Mouse (Mus musculus) forebrain, embryonic 15.5 days (tissue): ENCODE measurements around the gene Cbx6. TPM values are rescaled to one million over a fixed set of nuclear protein-coding genes. Genes with fewer than 3 reads are reported as not detected.

Source experiments
- ATAC-seq: fragments of 200-750 bp; cut with Nextera tagmentation; replicated peaks from 2 replicates; pipeline ENCODE4 v1.8.0; 2017; ENCODE audit warnings: mild to moderate bottlenecking, moderate TSS enrichment, moderate library complexity
- H3K27ac ChIP-seq: fragments of 300-500 bp; sonication (generic); replicated peaks from 2 replicates; pipeline ENCODE4 v1.5.1; 2015; ENCODE audit warnings: mild to moderate bottlenecking, inconsistent platforms
- H3K27me3 ChIP-seq: fragments of 300-500 bp; sonication (generic); 2 replicates; pipeline ENCODE4 v1.6.1; 2015; ENCODE audit warnings: inconsistent platforms
- H3K36me3 ChIP-seq: fragments of 300-500 bp; sonication (generic); 2 replicates; pipeline ENCODE4 v1.6.1; 2015; ENCODE audit warnings: mild to moderate bottlenecking, inconsistent platforms
- H3K4me1 ChIP-seq: fragments of 300-500 bp; sonication (generic); 2 replicates; pipeline ENCODE4 v1.6.1; 2015; ENCODE audit warnings: inconsistent platforms
- H3K4me2 ChIP-seq: fragments of 300-500 bp; sonication (generic); replicated peaks from 2 replicates; pipeline ENCODE4 v1.6.1; 2015; ENCODE audit warnings: mild to moderate bottlenecking, inconsistent platforms
- H3K4me3 ChIP-seq: fragments of 300-500 bp; sonication (generic); 2 replicates; pipeline ENCODE4 v1.5.1; 2015; ENCODE audit warnings: mild to moderate bottlenecking, inconsistent platforms
- H3K9ac ChIP-seq: fragments of 300-500 bp; sonication (generic); replicated peaks from 2 replicates; pipeline ENCODE4 v1.6.1; 2015; ENCODE audit warnings: mild to moderate bottlenecking, inconsistent platforms
- H3K9me3 ChIP-seq: fragments of 300-500 bp; sonication (generic); 2 replicates; pipeline ENCODE4 v1.6.1; 2016; ENCODE audit warnings: inconsistent platforms
- WGBS: fragments of 180-500 bp; shearing (Covaris S2); methylation state at CpG from one replicate; pipeline ENCODE4 v1.1.7; 2015; ENCODE audit warnings: mixed read lengths; 5-methylcytosine and 5-hydroxymethylcytosine counted together
- polyA plus RNA-seq: library from polyadenylated mRNA; unstranded; fragments of >200 nt; fragmentation: Nextera tagmentation; extraction: Ambion mirVana; gene quantifications from 2 replicates; pipeline ENCODE4 v1.2.1, GENCODE M21; 2015

Cbx6 gene
- polyA plus RNA-seq, 1 experiment from 2014 or later: 52.7 TPM

DNA sequence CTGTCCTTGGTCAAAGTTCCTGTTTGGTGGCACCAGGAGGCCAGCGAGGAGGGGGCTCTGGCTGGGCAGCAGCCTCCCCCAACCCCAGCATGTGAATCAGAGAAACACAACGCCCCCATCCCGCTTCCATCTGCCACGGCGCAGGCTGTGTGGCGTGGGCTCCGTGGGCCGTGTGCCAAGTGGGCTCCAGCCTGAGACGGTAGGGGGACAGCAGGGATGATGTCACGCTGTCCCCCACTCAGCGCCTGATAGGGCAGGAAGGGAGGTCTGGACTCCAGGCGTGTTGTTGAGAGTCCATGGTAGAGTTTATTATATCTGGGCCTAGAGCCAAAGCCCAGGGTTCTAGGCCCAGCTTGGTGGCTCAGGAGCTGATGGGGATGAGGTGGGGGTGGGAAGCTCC is 38.2 kb downstream of the Cbx6 start:
- H3K9ac ChIP-seq: no peak overlapping the region
- no peaks in the 10 kb centered on the region for H3K36me3 ChIP-seq
- ATAC-seq: no peak
- 76% methylated on average over 12 of the region's 12 CpGs for WGBS
- H3K27me3 ChIP-seq: no peaks in the 10 kb centered on the region
- peaks cover 3% of the 10 kb centered on the region; the same call in 1 of the 2 replicates for H3K4me1 ChIP-seq
- no peak overlapping the region for H3K4me3 ChIP-seq
- no peaks in the 10 kb centered on the region for H3K9me3 ChIP-seq
- H3K4me2 ChIP-seq: no peak overlapping the region
- H3K27ac ChIP-seq: no peak overlapping the region

DNA sequence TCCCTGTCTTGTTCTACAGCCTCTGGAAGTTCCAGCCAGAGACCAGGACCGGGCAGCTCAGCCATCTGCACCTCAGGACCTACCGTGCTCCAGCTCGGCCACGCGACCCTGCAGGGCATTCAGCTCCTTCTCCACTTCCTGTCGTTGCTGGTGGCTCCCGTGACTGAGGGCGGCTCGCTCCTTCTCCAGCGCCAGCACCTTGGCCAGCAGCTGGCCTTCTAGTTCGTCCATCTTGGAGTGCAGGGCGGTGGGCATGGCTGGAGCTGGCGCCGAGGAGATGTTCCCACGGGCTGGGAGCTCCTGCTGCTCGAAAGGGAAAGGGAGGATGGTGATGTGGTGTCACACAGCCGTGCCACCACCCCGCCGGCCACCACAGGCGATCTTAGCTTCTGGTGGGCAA is 40.3 kb downstream of the Cbx6 start:
- Histone ChIP-seq H3K27ac (no peak overlapping the region), H3K4me3 (no peak overlapping the region), H3K9me3 (no peaks in the 10 kb centered on the region), H3K9ac (no peak overlapping the region), H3K4me2 (no peak overlapping the region), H3K4me1 (peaks cover 3% of the 10 kb centered on the region; the same call in 1 of the 2 replicates), H3K27me3 (no peaks in the 10 kb centered on the region), H3K36me3 (no peaks in the 10 kb centered on the region)
- ATAC-seq: no peak
- 41% methylated on average over 20 of the region's 20 CpGs for WGBS

DNA sequence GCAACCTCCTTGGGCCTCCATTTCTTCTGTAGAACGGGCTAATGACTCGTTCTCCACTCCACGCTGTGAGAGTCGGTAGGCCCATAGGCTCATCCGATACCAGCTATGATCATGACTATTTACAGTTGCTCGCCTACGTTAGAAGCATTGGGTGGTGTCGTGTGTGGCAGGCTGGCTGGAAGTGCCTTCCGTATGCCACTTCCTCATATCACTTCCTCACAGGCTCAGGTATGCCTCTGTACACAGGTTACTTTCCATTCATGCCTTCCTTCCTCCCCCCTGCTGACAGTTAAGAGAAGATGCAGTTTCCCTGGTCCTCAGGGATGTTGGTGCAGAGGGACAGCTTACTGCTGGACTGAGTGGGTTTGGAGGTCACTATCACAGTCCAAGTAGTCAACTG is 41.4 kb downstream of the Cbx6 start:
- H3K27ac ChIP-seq: no peak overlapping the region
- H3K27me3 ChIP-seq: no peaks in the 10 kb centered on the region
- no peak for ATAC-seq
- H3K4me2 ChIP-seq: no peak overlapping the region
- H3K4me1 ChIP-seq: peaks cover 3% of the 10 kb centered on the region; the same call in 1 of the 2 replicates
- H3K4me3 ChIP-seq: no peak overlapping the region
- no peaks in the 10 kb centered on the region for H3K9me3 ChIP-seq
- H3K9ac ChIP-seq: no peak overlapping the region
- no peaks in the 10 kb centered on the region for H3K36me3 ChIP-seq
- 94% methylated on average over 9 of the region's 9 CpGs for WGBS

DNA sequence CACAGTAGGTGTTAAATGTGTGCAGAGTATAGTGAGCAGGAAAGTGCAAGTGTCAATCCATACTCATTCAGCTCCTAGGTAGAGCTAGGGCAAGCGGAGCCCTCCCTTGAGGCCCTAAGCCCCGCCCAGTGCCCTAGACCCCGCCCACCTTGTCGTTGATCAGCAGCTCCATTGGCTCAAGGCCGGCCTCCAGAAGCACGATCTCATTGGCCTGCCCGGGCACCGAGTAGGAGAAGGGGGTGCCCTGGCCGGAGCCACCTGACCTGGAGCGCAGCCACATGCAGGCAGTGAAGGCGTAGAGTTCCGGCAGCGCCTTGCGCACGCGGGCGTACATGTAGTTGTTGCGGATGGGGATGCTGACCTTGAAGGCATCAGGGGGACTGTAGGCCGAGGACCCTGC is 42.0 kb downstream of the Cbx6 start:
- Histone ChIP-seq H3K9ac (no peak overlapping the region), H3K4me2 (no peak overlapping the region), H3K36me3 (no peaks in the 10 kb centered on the region), H3K4me3 (no peak overlapping the region), H3K4me1 (peaks cover 3% of the 10 kb centered on the region; the same call in 1 of the 2 replicates), H3K27ac (no peak overlapping the region), H3K27me3 (no peaks in the 10 kb centered on the region), H3K9me3 (no peaks in the 10 kb centered on the region)
- 17% methylated on average over 19 of the region's 19 CpGs for WGBS
- no peak for ATAC-seq

DNA sequence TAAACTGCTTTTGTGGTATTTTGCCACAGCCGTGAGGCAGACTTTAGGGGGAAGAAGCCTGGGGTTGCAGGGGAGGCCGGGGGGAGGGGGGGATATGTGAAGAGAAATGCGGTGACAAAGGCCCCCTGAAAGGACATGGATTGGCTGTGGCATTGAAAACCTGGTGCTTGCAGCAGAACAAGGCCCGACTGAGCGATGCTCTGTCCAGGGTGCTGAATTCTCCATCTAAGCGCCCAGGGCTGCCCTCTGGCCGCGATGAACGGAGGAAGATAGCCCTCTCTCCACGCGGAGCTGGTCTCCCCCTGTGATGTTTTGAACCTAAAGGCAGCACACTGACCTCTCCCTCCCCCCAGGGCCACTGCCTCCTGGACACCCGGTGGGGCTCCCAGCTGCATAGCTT is 43.0 kb downstream of the Cbx6 start:
- WGBS: 5% methylated on average over 12 of the region's 12 CpGs
- H3K27me3 ChIP-seq: no peaks in the 10 kb centered on the region
- no peak overlapping the region for H3K27ac ChIP-seq
- no peaks in the 10 kb centered on the region for H3K36me3 ChIP-seq
- no peak overlapping the region for H3K4me2 ChIP-seq
- no peaks in the 10 kb centered on the region for H3K9me3 ChIP-seq
- ATAC-seq: no peak
- H3K9ac ChIP-seq: no peak overlapping the region
- no peak overlapping the region for H3K4me3 ChIP-seq
- peaks cover 3% of the 10 kb centered on the region; the same call in 1 of the 2 replicates for H3K4me1 ChIP-seq

DNA sequence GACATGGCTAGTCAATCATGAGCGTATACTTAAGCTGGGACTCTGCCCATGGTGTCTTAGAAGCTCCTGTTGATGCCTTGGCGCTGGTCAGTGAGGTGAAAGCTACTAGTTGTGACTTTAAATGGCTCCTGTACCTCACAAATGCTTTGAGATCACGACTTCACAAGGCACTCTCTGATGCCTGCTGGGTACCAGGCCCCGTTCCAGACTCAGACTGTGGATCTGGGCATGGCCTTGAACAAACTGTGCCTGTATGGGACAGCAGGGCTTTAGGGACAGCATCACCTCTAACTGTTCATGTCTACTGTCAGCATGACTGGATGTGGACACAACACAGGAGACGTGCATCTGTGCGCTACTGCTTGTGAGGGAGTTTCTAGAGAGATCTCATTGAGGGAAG is 43.6 kb downstream of the Cbx6 start:
- no peak for ATAC-seq
- Histone ChIP-seq H3K4me2 (no peak overlapping the region), H3K36me3 (no peaks in the 10 kb centered on the region), H3K4me1 (no peaks in the 10 kb centered on the region), H3K9me3 (no peaks in the 10 kb centered on the region), H3K9ac (no peak overlapping the region), H3K4me3 (no peak overlapping the region), H3K27me3 (no peaks in the 10 kb centered on the region), H3K27ac (no peak overlapping the region)
- WGBS: 91% methylated on average over 6 of the region's 6 CpGs

DNA sequence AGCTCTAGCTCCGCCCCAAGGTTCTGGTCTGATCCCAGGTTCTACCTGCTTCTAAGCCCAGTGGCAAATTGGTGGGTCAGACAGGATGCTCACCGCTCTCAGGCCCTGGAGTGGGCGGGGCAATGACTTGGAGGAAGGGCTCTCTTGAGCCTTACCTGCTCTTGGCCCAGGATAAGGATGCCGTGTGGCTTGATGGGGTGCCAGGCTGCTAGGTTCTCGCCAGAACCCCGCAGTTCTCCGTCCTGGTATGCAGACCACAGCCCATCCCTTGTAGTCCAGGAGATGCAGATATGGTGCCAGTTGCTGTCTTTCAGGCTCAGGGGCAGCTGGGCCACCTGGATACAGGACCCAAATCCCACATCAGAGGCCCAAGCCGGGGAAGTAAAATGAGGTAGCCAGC is 44.4 kb downstream of the Cbx6 start:
- Histone ChIP-seq H3K27me3 (no peaks in the 10 kb centered on the region), H3K9me3 (no peaks in the 10 kb centered on the region), H3K9ac (no peak overlapping the region), H3K4me2 (no peak overlapping the region), H3K27ac (no peak overlapping the region), H3K36me3 (no peaks in the 10 kb centered on the region), H3K4me3 (no peak overlapping the region), H3K4me1 (no peaks in the 10 kb centered on the region)
- no peak for ATAC-seq
- 58% methylated on average over 8 of the region's 8 CpGs for WGBS

DNA sequence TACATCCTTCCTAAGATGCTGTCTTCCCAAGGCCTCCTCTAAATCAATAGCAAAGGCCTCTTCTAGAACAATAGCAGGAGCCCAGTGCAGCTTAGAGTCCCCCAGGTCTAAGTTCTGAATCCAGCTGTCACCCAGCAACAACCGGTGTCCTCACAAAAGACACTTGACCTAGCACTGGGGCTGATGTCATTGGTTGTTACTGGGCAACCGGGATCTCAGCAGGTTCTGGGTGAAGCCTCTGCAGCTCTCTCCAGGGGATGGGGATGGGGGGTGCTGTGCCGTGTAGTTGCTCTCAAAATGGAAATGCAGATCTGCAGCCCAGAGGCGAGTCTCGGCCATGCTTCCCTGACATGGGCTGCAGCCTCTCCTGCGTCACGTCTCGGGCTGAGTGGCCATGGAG is 46.7 kb downstream of the Cbx6 start:
- Histone ChIP-seq H3K4me3 (no peak overlapping the region), H3K27me3 (no peaks in the 10 kb centered on the region), H3K9ac (no peak overlapping the region), H3K4me1 (no peaks in the 10 kb centered on the region), H3K27ac (no peak overlapping the region), H3K36me3 (no peaks in the 10 kb centered on the region), H3K4me2 (no peak overlapping the region), H3K9me3 (no peaks in the 10 kb centered on the region)
- WGBS: 51% methylated on average over 8 of the region's 8 CpGs
- ATAC-seq: no peak

DNA sequence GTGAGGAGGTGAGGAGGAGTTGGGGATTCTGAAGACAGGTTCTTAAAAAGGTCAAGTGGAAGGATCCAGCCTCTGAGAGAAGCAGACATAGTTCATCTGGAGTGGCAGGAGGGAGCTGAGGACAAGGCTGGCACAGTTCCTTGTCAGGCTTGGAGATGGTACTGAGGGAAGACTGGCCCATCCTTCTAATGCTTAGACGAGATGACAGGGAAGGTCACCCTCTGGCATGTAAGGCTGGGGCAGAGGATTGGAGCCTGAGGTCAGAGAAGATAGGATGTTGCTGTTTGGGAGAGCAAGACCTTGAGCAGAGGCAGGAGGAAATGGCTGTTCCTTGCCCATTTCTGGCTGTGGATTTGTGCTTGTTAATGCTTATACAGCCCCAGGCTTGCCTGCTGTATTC is 49.4 kb downstream of the Cbx6 start:
- no peaks in the 10 kb centered on the region for H3K9me3 ChIP-seq
- H3K4me2 ChIP-seq: no peak overlapping the region
- no peak overlapping the region for H3K27ac ChIP-seq
- no peaks in the 10 kb centered on the region for H3K4me1 ChIP-seq
- H3K9ac ChIP-seq: no peak overlapping the region
- 80% methylated on average over 1 of the region's 1 CpGs for WGBS
- H3K4me3 ChIP-seq: no peak overlapping the region
- H3K27me3 ChIP-seq: no peaks in the 10 kb centered on the region
- no peaks in the 10 kb centered on the region for H3K36me3 ChIP-seq
- no peak for ATAC-seq

DNA sequence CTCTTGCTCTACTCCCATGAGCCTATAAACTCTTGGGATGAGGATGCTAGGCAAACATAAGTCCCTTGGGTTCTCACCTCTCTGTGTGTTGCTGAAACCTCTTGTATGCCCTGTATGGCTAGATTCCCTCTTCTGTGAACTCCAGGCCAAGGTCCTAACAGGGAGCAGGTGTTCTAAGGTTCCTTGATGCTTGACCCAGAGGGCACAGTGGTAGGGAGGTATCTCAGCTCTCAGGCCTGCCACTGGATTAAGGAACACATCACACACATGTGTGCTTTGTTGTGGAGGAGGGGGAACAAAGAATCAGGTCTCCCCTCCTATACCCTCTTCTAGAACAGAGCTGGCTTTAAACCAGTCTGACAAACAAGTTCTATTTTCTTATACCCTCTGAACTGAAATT is 56.7 kb downstream of the Cbx6 start, which contains the start of gene Dnal4:
Dnal4 (minus strand) TSS at position 101 of the 400 bp plus-strand sequence.
- Histone ChIP-seq H3K9me3 (no peaks in the 10 kb centered on the region), H3K4me3 (no peak within 1 kb of the TSS), H3K4me1 (peaks cover 20% of the 10 kb centered on the region), H3K27me3 (no peaks in the 10 kb centered on the region), H3K9ac (no peak within 1 kb of the TSS), H3K36me3 (no peaks in the 10 kb centered on the region), H3K4me2 (no peak within 1 kb of the TSS), H3K27ac (no peak within 1 kb of the TSS)
- no peak for ATAC-seq

DNA sequence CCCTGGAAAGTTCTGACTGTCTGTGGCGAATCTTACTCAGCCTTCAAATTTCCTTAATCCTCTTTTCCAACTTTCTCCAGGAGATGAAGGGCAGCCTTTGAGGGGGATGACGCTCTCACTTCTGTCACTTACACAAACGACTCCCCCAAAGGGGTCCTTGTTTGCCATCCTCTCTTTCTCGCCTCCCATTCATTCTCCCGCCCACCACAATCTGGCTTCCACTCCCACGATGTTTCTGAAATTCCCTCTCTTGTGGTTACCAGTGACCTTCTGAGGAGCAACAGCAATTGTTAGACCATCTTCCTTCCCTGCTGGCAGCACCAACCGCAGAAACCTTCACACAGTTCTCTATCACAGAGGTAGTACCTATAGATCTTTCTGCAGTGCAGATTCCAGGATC is 58.8 kb downstream of the Cbx6 start:
- Histone ChIP-seq H3K27ac (no peak overlapping the region), H3K36me3 (no peaks in the 10 kb centered on the region), H3K9me3 (no peaks in the 10 kb centered on the region), H3K4me3 (no peak overlapping the region), H3K9ac (no peak overlapping the region), H3K27me3 (no peaks in the 10 kb centered on the region), H3K4me1 (peaks cover 31% of the 10 kb centered on the region), H3K4me2 (no peak overlapping the region)
- no peak for ATAC-seq
- WGBS: 75% methylated on average over 7 of the region's 7 CpGs

DNA sequence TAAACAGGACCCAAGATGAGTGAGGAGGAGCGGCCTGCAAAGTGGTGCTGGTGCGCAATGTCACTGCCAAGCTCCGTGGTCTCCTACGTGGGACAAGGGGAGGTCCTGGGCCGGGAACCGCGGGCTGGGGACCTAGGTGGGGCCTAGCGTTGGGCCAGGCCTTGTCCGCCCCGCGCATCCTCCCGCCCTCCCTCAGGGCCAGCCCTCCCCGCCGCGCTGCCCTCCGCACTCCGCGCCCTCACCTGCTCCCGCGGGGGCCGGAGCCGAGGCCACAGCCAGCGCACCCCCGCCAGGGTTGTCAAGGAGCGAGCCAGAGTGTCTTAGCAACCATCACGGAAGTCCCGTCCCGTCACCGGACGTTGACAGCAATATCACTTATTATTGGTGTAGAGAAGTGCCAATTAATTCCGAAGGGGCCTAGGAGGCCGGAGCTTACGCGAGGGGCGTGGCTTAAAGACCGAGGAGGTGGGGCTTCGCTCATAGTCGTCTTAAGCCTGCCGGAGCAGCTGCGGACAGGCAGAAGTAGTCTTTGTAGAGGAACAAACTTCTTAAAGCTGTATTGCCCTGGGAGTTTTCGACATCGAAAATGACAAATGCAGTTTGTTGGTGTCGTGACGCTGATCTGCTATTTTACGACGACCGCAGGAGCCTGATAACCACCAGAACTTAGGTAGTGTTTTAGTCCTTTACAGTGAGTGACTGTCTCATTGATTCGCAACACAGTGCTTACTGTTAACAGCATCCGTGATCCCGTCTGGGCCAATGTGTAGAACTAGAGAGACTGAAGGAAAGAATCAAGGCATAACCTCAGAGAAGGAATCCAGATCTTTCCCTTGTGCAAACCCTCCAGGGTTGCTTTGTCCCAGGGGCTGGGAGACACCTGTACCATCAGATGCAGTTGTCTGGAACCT is 60.1 kb downstream of the Cbx6 start:
- Histone ChIP-seq H3K9ac (peak overlapping the region; percentile 89), H3K27ac (peak overlapping the region; percentile 67), H3K4me3 (peak overlapping the region; percentile 97), H3K9me3 (no peaks in the 10 kb centered on the region), H3K4me2 (peak overlapping the region; percentile 73), H3K36me3 (no peaks in the 10 kb centered on the region), H3K4me1 (peaks cover 44% of the 10 kb centered on the region), H3K27me3 (no peaks in the 10 kb centered on the region)
- WGBS: under 1% methylated on average over 49 of the region's 50 CpGs
- ATAC-seq: peak; percentile 98
